Mouse (Mus musculus): ENCODE results near the gene Csnk1e. TPM values are rescaled to one million over a fixed set of nuclear protein-coding genes. Genes with fewer than 3 reads are reported as not detected.

Gene Csnk1e
- polyA plus RNA-seq, 1 experiment from 2014 or later: 53.9 TPM

DNA sequence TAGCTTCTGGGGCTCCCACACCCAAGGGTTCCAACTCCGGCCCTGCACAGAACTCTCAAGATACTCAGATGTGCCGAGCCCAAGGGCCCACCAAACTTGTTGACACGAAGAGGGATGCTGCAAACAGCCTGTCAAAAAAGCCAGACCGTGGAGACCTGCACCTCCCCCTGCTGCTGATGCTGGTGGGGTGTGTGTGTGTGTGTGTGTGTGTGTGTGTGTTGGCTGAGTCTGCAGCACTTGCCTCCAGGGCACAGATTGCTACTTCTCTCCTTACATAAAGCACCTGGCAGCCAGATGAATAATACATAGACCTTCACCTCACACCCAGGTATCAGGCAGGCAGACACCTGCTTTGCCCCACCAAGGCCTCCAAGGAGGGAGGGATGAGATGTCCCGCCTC, 53.2 kb downstream of the Csnk1e start:
- no peak for ATAC-seq (replicated peaks; ENCODE audit: low FRiP score, low read depth)
- DNase-seq (ENCODE audit: low spot score): no peak

DNA sequence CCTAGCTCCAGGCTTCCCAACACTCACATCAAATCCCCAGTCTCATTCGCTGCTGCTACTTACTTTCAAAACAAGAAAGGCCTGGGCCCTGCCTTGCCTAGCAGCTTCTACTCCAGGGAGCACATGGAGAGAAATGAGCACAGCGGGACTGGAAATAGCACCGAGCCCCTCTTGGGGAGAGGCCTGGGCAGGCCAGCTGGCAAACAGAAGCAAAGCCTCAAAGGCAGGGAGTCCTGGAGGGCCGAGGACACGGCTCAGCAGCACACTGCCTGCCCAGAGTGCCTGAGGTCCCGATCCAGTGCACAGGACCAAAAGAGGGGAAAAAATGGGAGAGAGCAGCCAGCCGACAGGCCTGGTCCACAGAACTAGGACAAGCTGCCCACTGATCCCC, 54.4 kb downstream of the Csnk1e start:
- no peaks in the 10 kb centered on the region for H3K36me3 ChIP-seq (ENCODE audit: insufficient read depth, low read length)
- H3K4me3 ChIP-seq (replicated peaks; ENCODE audit: low read depth, low read length): no peak overlapping the region
- no peak for TF ChIP-seq CTCF (IDR thresholded peaks at IDR 0.05; ENCODE audit: low read depth)
- ATAC-seq (replicated peaks; ENCODE audit: low FRiP score, low read depth) (no peak), DNase-seq (ENCODE audit: low spot score) (no peak)
- H3K4me2 ChIP-seq (ENCODE audit: low read length): no peak overlapping the region
- peak overlapping the region; percentile 25; the same call in 1 of the 2 replicates for H3K9ac ChIP-seq (ENCODE audit: low read depth, low read length)
- H3K27ac ChIP-seq: peak overlapping the region; percentile 63; the same call in 1 of the 2 replicates
- H3K9me3 ChIP-seq (replicated peaks; ENCODE audit: low read length): no peaks in the 10 kb centered on the region
- 40% methylated on average over 7 of the region's 7 CpGs for WGBS
- H3K27me3 ChIP-seq (ENCODE audit: insufficient read depth, low read length): no peaks in the 10 kb centered on the region
- peaks cover 34% of the 10 kb centered on the region for H3K4me1 ChIP-seq (replicated peaks; ENCODE audit: insufficient read depth, low read length)

More for the DNA sequence above, 53.2 kb downstream of the Csnk1e start:
- H3K9ac ChIP-seq (ENCODE audit: low read depth, low read length): peak overlapping the region; percentile 86
- no peaks in the 10 kb centered on the region for H3K36me3 ChIP-seq (ENCODE audit: insufficient read depth, low read length)
- TF ChIP-seq CTCF (IDR thresholded peaks at IDR 0.05; ENCODE audit: low read depth): no peak
- no peaks in the 10 kb centered on the region for H3K27me3 ChIP-seq (ENCODE audit: insufficient read depth, low read length)
- peaks cover 34% of the 10 kb centered on the region for H3K4me1 ChIP-seq (replicated peaks; ENCODE audit: insufficient read depth, low read length)
- 10% methylated on average over 5 of the region's 5 CpGs for WGBS
- H3K27ac ChIP-seq: no peak overlapping the region
- peak overlapping the region; percentile 92 for H3K4me3 ChIP-seq (replicated peaks; ENCODE audit: low read depth, low read length)
- no peaks in the 10 kb centered on the region for H3K9me3 ChIP-seq (replicated peaks; ENCODE audit: low read length)
- H3K4me2 ChIP-seq (ENCODE audit: low read length): peak overlapping the region; percentile 90

DNA sequence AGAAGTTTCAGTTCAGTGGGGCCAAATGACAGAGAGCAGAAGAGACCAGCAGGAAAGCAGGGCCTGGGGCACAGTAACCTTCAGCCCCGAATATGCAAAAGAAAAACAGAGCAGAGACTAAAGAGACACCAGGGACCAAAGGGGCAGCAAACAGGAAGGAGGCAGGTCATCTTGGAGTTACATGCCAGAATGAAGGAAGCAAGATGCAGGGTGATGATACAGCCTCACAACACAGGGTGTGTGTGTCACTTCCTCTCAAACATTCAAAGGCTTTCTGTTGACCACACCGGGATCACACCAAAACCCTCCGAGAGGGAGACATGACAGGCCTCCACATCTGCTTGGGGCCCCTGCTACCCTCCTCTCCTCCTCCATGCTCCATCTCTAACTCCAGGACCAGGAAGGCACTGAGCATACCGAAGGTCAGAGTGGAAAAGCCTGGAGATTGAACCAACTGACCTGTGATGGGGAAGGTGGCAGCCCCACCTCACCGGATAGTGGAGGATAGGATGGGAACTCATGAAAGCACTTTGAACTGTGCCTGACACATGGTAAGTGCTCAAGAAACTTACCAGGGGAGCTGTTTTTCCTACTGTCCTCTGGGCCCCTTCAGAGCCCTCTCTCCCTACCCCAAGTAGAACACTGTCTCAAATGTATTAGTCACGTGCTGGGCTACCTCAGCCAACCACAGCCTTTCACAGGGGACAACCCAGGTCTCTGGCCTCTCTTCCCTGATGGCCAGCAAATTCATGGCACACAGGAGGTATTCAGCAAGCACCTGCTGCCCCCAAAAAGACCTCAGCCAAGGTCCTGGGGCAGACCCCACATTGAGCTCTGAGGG, 55.0 kb downstream of the Csnk1e start:
- Histone ChIP-seq H3K36me3 (ENCODE audit: insufficient read depth, low read length) (no peaks in the 10 kb centered on the region), H3K4me2 (ENCODE audit: low read length) (no peak overlapping the region), H3K9me3 (replicated peaks; ENCODE audit: low read length) (no peaks in the 10 kb centered on the region), H3K27me3 (ENCODE audit: insufficient read depth, low read length) (no peaks in the 10 kb centered on the region), H3K27ac (peak overlapping the region; percentile 63; the same call in 1 of the 2 replicates), H3K9ac (ENCODE audit: low read depth, low read length) (peak overlapping the region; percentile 25; the same call in 1 of the 2 replicates), H3K4me1 (replicated peaks; ENCODE audit: insufficient read depth, low read length) (peaks cover 39% of the 10 kb centered on the region), H3K4me3 (replicated peaks; ENCODE audit: low read depth, low read length) (no peak overlapping the region)
- no peak for TF ChIP-seq CTCF (IDR thresholded peaks at IDR 0.05; ENCODE audit: low read depth)
- WGBS: 41% methylated on average over 6 of the region's 6 CpGs
- DNase-seq (ENCODE audit: low spot score) (peak; percentile 59), ATAC-seq (replicated peaks; ENCODE audit: low FRiP score, low read depth) (no peak)

DNA sequence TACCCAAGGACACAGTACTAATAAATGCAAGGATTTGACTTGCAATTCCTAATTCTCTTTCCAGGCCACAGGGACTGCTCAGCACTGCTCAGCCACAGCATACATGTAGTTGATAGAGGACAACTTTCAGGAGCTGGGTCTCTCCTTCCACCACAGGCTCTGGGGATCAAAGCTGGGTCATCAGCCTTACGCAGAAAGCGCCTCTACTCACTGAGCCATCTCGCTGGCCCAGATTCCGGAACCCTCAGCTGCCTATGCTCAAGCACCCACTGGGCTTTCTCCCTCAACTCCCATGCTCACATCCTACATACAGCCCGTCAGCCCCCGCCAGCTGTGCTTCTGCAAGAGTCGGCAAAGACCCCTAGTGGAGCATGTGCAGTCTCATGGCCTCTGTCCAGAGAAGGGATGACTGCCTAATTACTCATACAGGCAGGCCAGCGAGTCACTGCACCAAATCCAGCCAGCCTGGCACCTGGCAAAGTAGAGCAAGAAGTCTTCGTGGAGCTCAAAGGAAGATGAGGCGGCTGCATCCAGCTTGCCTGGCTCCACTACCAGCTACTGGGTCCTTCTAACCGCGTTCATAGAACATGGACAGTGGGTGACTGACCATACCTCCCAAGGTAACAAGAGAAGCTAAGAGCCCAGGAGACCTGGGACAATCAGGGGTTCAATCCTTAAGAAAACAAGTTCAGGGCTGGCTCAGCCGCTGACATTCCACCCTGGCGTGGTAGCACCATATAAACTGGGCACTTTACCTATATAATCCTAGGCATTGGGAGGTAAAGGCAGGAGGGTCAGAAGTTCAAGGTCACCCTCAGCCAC, 55.9 kb downstream of the Csnk1e start:
- DNase-seq (ENCODE audit: low spot score) (peak; percentile 54), ATAC-seq (replicated peaks; ENCODE audit: low FRiP score, low read depth) (no peak)
- no peaks in the 10 kb centered on the region for H3K9me3 ChIP-seq (replicated peaks; ENCODE audit: low read length)
- no peak overlapping the region for H3K4me2 ChIP-seq (ENCODE audit: low read length)
- H3K36me3 ChIP-seq (ENCODE audit: insufficient read depth, low read length): no peaks in the 10 kb centered on the region
- 60% methylated on average over 14 of the region's 14 CpGs for WGBS
- peaks cover 46% of the 10 kb centered on the region for H3K4me1 ChIP-seq (replicated peaks; ENCODE audit: insufficient read depth, low read length)
- H3K27me3 ChIP-seq (ENCODE audit: insufficient read depth, low read length): no peaks in the 10 kb centered on the region
- no peak overlapping the region for H3K9ac ChIP-seq (ENCODE audit: low read depth, low read length)
- H3K27ac ChIP-seq: no peak overlapping the region
- TF ChIP-seq CTCF (IDR thresholded peaks at IDR 0.05; ENCODE audit: low read depth): peak; percentile 17; the same call in 1 of the 2 replicates
- H3K4me3 ChIP-seq (replicated peaks; ENCODE audit: low read depth, low read length): no peak overlapping the region

DNA sequence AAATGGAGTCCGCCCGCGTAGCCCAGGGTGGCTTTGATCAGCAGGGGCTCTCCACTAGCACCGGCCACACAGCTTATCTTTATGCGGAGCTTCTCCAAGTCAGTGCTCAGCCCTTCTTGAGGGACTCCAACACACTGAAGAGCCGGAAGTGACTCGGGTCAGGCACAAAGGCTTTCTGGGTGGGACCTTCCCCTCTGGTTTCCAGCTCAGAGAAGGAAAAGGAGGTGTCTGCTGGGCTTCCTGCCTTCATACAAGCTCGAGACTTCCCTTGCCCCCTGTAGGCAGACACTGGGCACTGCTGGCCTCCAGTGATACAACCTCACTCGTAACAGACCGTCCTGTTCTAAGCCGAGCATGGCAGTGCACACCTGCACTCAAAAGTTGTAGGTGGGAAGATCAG, 58.6 kb downstream of the Csnk1e start:
- Histone ChIP-seq H3K4me1 (replicated peaks; ENCODE audit: insufficient read depth, low read length) (peaks cover 57% of the 10 kb centered on the region), H3K27ac (no peak overlapping the region), H3K9ac (ENCODE audit: low read depth, low read length) (0 out of 2 replicates have a peak overlapping the region, but pooled peaks have one; percentile 37), H3K4me3 (replicated peaks; ENCODE audit: low read depth, low read length) (peak overlapping the region; percentile 6; the same call in 1 of the 2 replicates), H3K4me2 (ENCODE audit: low read length) (peak overlapping the region; percentile 37; the same call in 1 of the 2 replicates), H3K36me3 (ENCODE audit: insufficient read depth, low read length) (no peaks in the 10 kb centered on the region), H3K27me3 (ENCODE audit: insufficient read depth, low read length) (no peaks in the 10 kb centered on the region), H3K9me3 (replicated peaks; ENCODE audit: low read length) (no peaks in the 10 kb centered on the region)
- TF ChIP-seq CTCF (IDR thresholded peaks at IDR 0.05; ENCODE audit: low read depth): peak; percentile 65
- DNase-seq (ENCODE audit: low spot score): peak; percentile 77
- no peak for ATAC-seq (replicated peaks; ENCODE audit: low FRiP score, low read depth)
- 81% methylated on average over 11 of the region's 11 CpGs for WGBS

DNA sequence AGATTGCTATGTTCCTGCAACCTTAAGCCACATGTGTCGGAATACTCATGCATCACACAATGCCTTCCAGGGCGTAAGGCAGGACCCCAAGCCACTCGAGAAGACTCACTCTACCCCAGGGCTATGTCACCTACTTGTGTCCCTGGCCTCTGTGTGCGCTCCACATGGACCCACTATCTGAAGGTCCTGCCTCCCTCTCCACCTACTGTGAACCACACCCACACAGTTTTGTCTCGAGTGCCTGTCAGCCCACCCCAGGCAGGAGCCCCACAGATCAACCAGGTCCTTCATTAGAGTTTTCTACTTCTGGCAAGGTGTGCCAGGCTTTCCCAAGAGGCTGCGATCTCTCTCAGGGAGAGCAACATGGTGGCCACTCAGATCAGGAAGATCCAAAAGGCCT, 60.1 kb downstream of the Csnk1e start:
- Histone ChIP-seq H3K9me3 (replicated peaks; ENCODE audit: low read length) (no peaks in the 10 kb centered on the region), H3K4me2 (ENCODE audit: low read length) (peak overlapping the region; percentile 37), H3K27ac (no peak overlapping the region), H3K36me3 (ENCODE audit: insufficient read depth, low read length) (no peaks in the 10 kb centered on the region), H3K27me3 (ENCODE audit: insufficient read depth, low read length) (no peaks in the 10 kb centered on the region), H3K4me1 (replicated peaks; ENCODE audit: insufficient read depth, low read length) (peaks cover 59% of the 10 kb centered on the region), H3K9ac (ENCODE audit: low read depth, low read length) (no peak overlapping the region), H3K4me3 (replicated peaks; ENCODE audit: low read depth, low read length) (0 out of 2 replicates have a peak overlapping the region, but pooled peaks have one; percentile 6)
- TF ChIP-seq CTCF (IDR thresholded peaks at IDR 0.05; ENCODE audit: low read depth): no peak
- ATAC-seq (replicated peaks; ENCODE audit: low FRiP score, low read depth) (no peak), DNase-seq (ENCODE audit: low spot score) (no peak)
- WGBS: 63% methylated on average over 6 of the region's 6 CpGs
